Mouse (Mus musculus): Measurements from ENCODE around the gene Gid8. TPM values are rescaled to one million over a fixed set of nuclear protein-coding genes. Genes with fewer than 3 reads are reported as not detected.

The Gid8 gene
- polyA plus RNA-seq, 1 experiment from 2014 or later, result 95.7 TPM

GRCm38 (mm10) chr2:180754976-180755688 is 45.2 kb downstream of the Gid8 start:
- 78% methylated on average over 5 of the region's 5 CpGs for WGBS
- Histone ChIP-seq H3K36me3 (ENCODE audit: control insufficient read depth, insufficient read depth, low read length) (no peaks in the 10 kb centered on the region), H3K27ac (ENCODE audit: low read depth, low read length) (no peak overlapping the region), H3K4me1 (replicated peaks; ENCODE audit: control insufficient read depth, insufficient read depth, low read length) (no peaks in the 10 kb centered on the region), H3K4me2 (no peak overlapping the region), H3K27me3 (replicated peaks; ENCODE audit: control insufficient read depth, insufficient read depth, low read length) (no peaks in the 10 kb centered on the region), H3K4me3 (ENCODE audit: low read depth, low read length) (no peak overlapping the region), H3K9ac (ENCODE audit: low read depth, low read length) (no peak overlapping the region), H3K9me3 (ENCODE audit: control insufficient read depth, low read length) (no peaks in the 10 kb centered on the region)
- DNase-seq (ENCODE audit: low spot score) (no peak), ATAC-seq (replicated peaks; ENCODE audit: low FRiP score) (no peak)

DNA sequence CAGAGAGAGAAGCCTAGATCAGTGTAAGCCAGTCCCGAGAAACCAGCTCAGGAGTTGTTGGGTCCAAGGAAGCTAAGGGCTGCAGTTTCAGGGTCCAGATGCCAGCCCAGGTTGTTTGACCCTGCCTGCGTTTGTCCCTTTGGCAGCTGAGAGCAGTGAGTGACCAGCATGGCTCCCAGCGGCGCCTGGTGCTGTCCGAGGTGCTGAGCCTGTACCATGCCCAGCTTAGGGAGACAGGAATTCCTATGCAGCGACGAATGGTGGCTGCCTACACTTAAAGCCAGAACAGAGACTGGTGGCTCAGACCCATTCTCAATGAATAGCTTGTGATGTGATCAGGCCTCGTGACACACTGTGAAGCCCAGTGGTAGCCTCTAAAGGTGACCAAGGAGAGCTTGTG is 46.0 kb downstream of the Gid8 start:
- H3K4me2 ChIP-seq, result no peak overlapping the region
- no peak overlapping the region for H3K27ac ChIP-seq (ENCODE audit: low read depth, low read length)
- no peak for ATAC-seq (replicated peaks; ENCODE audit: low FRiP score)
- no peaks in the 10 kb centered on the region for H3K27me3 ChIP-seq (replicated peaks; ENCODE audit: control insufficient read depth, insufficient read depth, low read length)
- H3K9me3 ChIP-seq (ENCODE audit: control insufficient read depth, low read length), result no peaks in the 10 kb centered on the region
- DNase-seq (ENCODE audit: low spot score), result peak; percentile 66
- no peak overlapping the region for H3K9ac ChIP-seq (ENCODE audit: low read depth, low read length)
- no peak overlapping the region for H3K4me3 ChIP-seq (ENCODE audit: low read depth, low read length)
- no peaks in the 10 kb centered on the region for H3K4me1 ChIP-seq (replicated peaks; ENCODE audit: control insufficient read depth, insufficient read depth, low read length)
- WGBS, result 2% methylated on average over 8 of the region's 8 CpGs
- no peaks in the 10 kb centered on the region for H3K36me3 ChIP-seq (ENCODE audit: control insufficient read depth, insufficient read depth, low read length)

- no peaks in the 10 kb centered on the region for H3K4me1 ChIP-seq (replicated peaks; ENCODE audit: control insufficient read depth, insufficient read depth, low read length)
- no peak overlapping the region for H3K4me2 ChIP-seq
- H3K9me3 ChIP-seq (ENCODE audit: control insufficient read depth, low read length), result no peaks in the 10 kb centered on the region
- ATAC-seq (replicated peaks; ENCODE audit: low FRiP score) (no peak), DNase-seq (ENCODE audit: low spot score) (no peak)
- no peak overlapping the region for H3K27ac ChIP-seq (ENCODE audit: low read depth, low read length)
- H3K4me3 ChIP-seq (ENCODE audit: low read depth, low read length), result no peak overlapping the region
- no peaks in the 10 kb centered on the region for H3K27me3 ChIP-seq (replicated peaks; ENCODE audit: control insufficient read depth, insufficient read depth, low read length)
- H3K36me3 ChIP-seq (ENCODE audit: control insufficient read depth, insufficient read depth, low read length), result no peaks in the 10 kb centered on the region
- no peak overlapping the region for H3K9ac ChIP-seq (ENCODE audit: low read depth, low read length)
- WGBS, result 30% methylated on average over 2 of the region's 2 CpGs
Measured at GRCm38 (mm10) chr2:180756786-180757185, 46.9 kb downstream of the Gid8 start.

GRCm38 (mm10) chr2:180758513-180759263 is 48.8 kb downstream of the Gid8 start:
- H3K4me2 ChIP-seq, result no peak overlapping the region
- H3K4me3 ChIP-seq (ENCODE audit: low read depth, low read length), result no peak overlapping the region
- 51% methylated on average over 15 of the region's 15 CpGs for WGBS
- no peaks in the 10 kb centered on the region for H3K4me1 ChIP-seq (replicated peaks; ENCODE audit: control insufficient read depth, insufficient read depth, low read length)
- no peak for ATAC-seq (replicated peaks; ENCODE audit: low FRiP score)
- H3K27me3 ChIP-seq (replicated peaks; ENCODE audit: control insufficient read depth, insufficient read depth, low read length), result no peaks in the 10 kb centered on the region
- DNase-seq (ENCODE audit: low spot score), result no peak
- H3K27ac ChIP-seq (ENCODE audit: low read depth, low read length), result no peak overlapping the region
- H3K36me3 ChIP-seq (ENCODE audit: control insufficient read depth, insufficient read depth, low read length), result no peaks in the 10 kb centered on the region
- H3K9ac ChIP-seq (ENCODE audit: low read depth, low read length), result no peak overlapping the region
- H3K9me3 ChIP-seq (ENCODE audit: control insufficient read depth, low read length), result no peaks in the 10 kb centered on the region

GRCm38 (mm10) chr2:180764986-180765385 is 55.1 kb downstream of the Gid8 start:
- ATAC-seq (replicated peaks; ENCODE audit: low FRiP score), result no peak

GRCm38 (mm10) chr2:180765713-180766112 is 55.8 kb downstream of the Gid8 start:
- H3K4me2 ChIP-seq, result no peak overlapping the region
- H3K4me1 ChIP-seq (replicated peaks; ENCODE audit: control insufficient read depth, insufficient read depth, low read length), result no peaks in the 10 kb centered on the region
- H3K4me3 ChIP-seq (ENCODE audit: low read depth, low read length), result no peak overlapping the region
- H3K27me3 ChIP-seq (replicated peaks; ENCODE audit: control insufficient read depth, insufficient read depth, low read length), result 0 out of 2 replicates have a peak, but pooled peaks cover 3% of the 10 kb centered on the region
- no peak overlapping the region for H3K27ac ChIP-seq (ENCODE audit: low read depth, low read length)
- WGBS, result 65% methylated on average over 7 of the region's 7 CpGs
- no peak for DNase-seq (ENCODE audit: low spot score)
- no peak for ATAC-seq (replicated peaks; ENCODE audit: low FRiP score)
- no peak overlapping the region for H3K9ac ChIP-seq (ENCODE audit: low read depth, low read length)
- H3K9me3 ChIP-seq (ENCODE audit: control insufficient read depth, low read length), result no peaks in the 10 kb centered on the region
- H3K36me3 ChIP-seq (ENCODE audit: control insufficient read depth, insufficient read depth, low read length), result no peaks in the 10 kb centered on the region

More at GRCm38 (mm10) chr2:180764986-180765385, 55.1 kb downstream of the Gid8 start:
- Histone ChIP-seq H3K27me3 (replicated peaks; ENCODE audit: control insufficient read depth, insufficient read depth, low read length) (0 out of 2 replicates have a peak, but pooled peaks cover 3% of the 10 kb centered on the region), H3K9me3 (ENCODE audit: control insufficient read depth, low read length) (no peaks in the 10 kb centered on the region), H3K4me2 (no peak overlapping the region), H3K4me1 (replicated peaks; ENCODE audit: control insufficient read depth, insufficient read depth, low read length) (no peaks in the 10 kb centered on the region), H3K4me3 (ENCODE audit: low read depth, low read length) (no peak overlapping the region), H3K27ac (ENCODE audit: low read depth, low read length) (no peak overlapping the region), H3K9ac (ENCODE audit: low read depth, low read length) (no peak overlapping the region), H3K36me3 (ENCODE audit: control insufficient read depth, insufficient read depth, low read length) (no peaks in the 10 kb centered on the region)
- DNase-seq (ENCODE audit: low spot score), result no peak
- 73% methylated on average over 11 of the region's 11 CpGs for WGBS

Other genes with a start within 250 kb of the Gid8 start
- gene Ntsr1, start 210.1 kb upstream of the Gid8 start, polyA plus RNA-seq (2014; fragmentation: Nextera tagmentation; extraction: Ambion mirVana), result 0.49 and 0.75 TPM in 2 replicates
- gene Mrgbp, start 128.8 kb upstream of the Gid8 start, polyA plus RNA-seq (2014; fragmentation: Nextera tagmentation; extraction: Ambion mirVana), result 23.2 and 26.2 TPM in 2 replicates
- 50.7 and 53.4 TPM in 2 replicates for gene Ogfr, start 120.9 kb upstream of the Gid8 start, polyA plus RNA-seq (2014; fragmentation: Nextera tagmentation; extraction: Ambion mirVana)
- gene Col9a3, start 112.3 kb upstream of the Gid8 start, polyA plus RNA-seq (2014; fragmentation: Nextera tagmentation; extraction: Ambion mirVana), result 2.6 and 3.4 TPM in 2 replicates
- 0.15 and 0.29 TPM in 2 replicates for gene Tcfl5, start 67.4 kb upstream of the Gid8 start, polyA plus RNA-seq (2014; fragmentation: Nextera tagmentation; extraction: Ambion mirVana)
- gene Dido1, start 118 bp upstream of the Gid8 start, polyA plus RNA-seq (2014; fragmentation: Nextera tagmentation; extraction: Ambion mirVana), result 28.7 and 29.8 TPM in 2 replicates
- gene Slc17a9, start 15.1 kb downstream of the Gid8 start, polyA plus RNA-seq (2014; fragmentation: Nextera tagmentation; extraction: Ambion mirVana), result 4.3 and 4.7 TPM in 2 replicates
- gene Bhlhe23, start 66.8 kb downstream of the Gid8 start, polyA plus RNA-seq (2014; fragmentation: Nextera tagmentation; extraction: Ambion mirVana), result not detected in 2 replicates
- gene Ythdf1, start 210.8 kb downstream of the Gid8 start, polyA plus RNA-seq (2014; fragmentation: Nextera tagmentation; extraction: Ambion mirVana), result 59.2 and 64.8 TPM in 2 replicates
- gene Birc7, start 218.9 kb downstream of the Gid8 start, polyA plus RNA-seq (2014; fragmentation: Nextera tagmentation; extraction: Ambion mirVana), result not detected in 2 replicates
- 5.3 and 6.8 TPM in 2 replicates for gene Nkain4, start 244.6 kb downstream of the Gid8 start, polyA plus RNA-seq (2014; fragmentation: Nextera tagmentation; extraction: Ambion mirVana)

Measured in liver, embryonic 11.5 days (tissue).